Mouse (Mus musculus): ENCODE data around the gene Fgb. TPM values are rescaled to one million over a fixed set of nuclear protein-coding genes. Genes with fewer than 3 reads are reported as not detected.
A peak's percentile ranks its signal among the peaks of the same experiment; 100 is the strongest.

The Fgb gene
- polyA plus RNA-seq, 1 experiment from 2014 or later = 7.0 TPM

- no peaks in the 10 kb centered on the region for H3K36me3 ChIP-seq
- H3K27me3 ChIP-seq (replicated peaks) = no peaks in the 10 kb centered on the region
- no peaks in the 10 kb centered on the region for H3K4me1 ChIP-seq (replicated peaks)
- no peak overlapping the region for H3K4me2 ChIP-seq (replicated peaks)
- 3% methylated on average over 2 of the region's 2 CpGs for WGBS
- H3K9ac ChIP-seq = no peak overlapping the region
- no peak overlapping the region for H3K4me3 ChIP-seq (replicated peaks)
- H3K9me3 ChIP-seq = no peaks in the 10 kb centered on the region
- H3K27ac ChIP-seq = no peak overlapping the region
- peak; percentile 7; the same call in 1 of the 2 replicates for ATAC-seq
Measured at GRCm38 (mm10) chr3:83002191-83002590, 47.5 kb downstream of the Fgb start.

- Histone ChIP-seq H3K27me3 (replicated peaks) (no peaks in the 10 kb centered on the region), H3K27ac (no peak overlapping the region), H3K9ac (no peak overlapping the region), H3K4me2 (replicated peaks) (no peak overlapping the region), H3K9me3 (no peaks in the 10 kb centered on the region), H3K36me3 (no peaks in the 10 kb centered on the region), H3K4me1 (replicated peaks) (peaks cover 5% of the 10 kb centered on the region), H3K4me3 (replicated peaks) (no peak overlapping the region)
- 72% methylated on average over 9 of the region's 9 CpGs for WGBS
- ATAC-seq = peak; percentile 58
Measured at GRCm38 (mm10) chr3:82999995-83000394, 49.7 kb downstream of the Fgb start.

- H3K4me2 ChIP-seq (replicated peaks) = no peak overlapping the region
- H3K4me3 ChIP-seq (replicated peaks) = no peak overlapping the region
- WGBS = 36% methylated on average over 8 of the region's 8 CpGs
- H3K27ac ChIP-seq = no peak overlapping the region
- H3K27me3 ChIP-seq (replicated peaks) = no peaks in the 10 kb centered on the region
- H3K4me1 ChIP-seq (replicated peaks) = peaks cover 5% of the 10 kb centered on the region
- no peak overlapping the region for H3K9ac ChIP-seq
- peak; percentile 74 for ATAC-seq
- H3K36me3 ChIP-seq = no peaks in the 10 kb centered on the region
- no peaks in the 10 kb centered on the region for H3K9me3 ChIP-seq
Measured at GRCm38 (mm10) chr3:82998772-82999463, 50.7 kb downstream of the Fgb start.

- Histone ChIP-seq H3K4me1 (replicated peaks) (peaks cover 5% of the 10 kb centered on the region), H3K9ac (no peak overlapping the region), H3K4me3 (replicated peaks) (no peak overlapping the region), H3K36me3 (no peaks in the 10 kb centered on the region), H3K4me2 (replicated peaks) (no peak overlapping the region), H3K27me3 (replicated peaks) (no peaks in the 10 kb centered on the region), H3K9me3 (no peaks in the 10 kb centered on the region), H3K27ac (no peak overlapping the region)
- no peak for ATAC-seq
- 75% methylated on average over 3 of the region's 3 CpGs for WGBS
Measured at GRCm38 (mm10) chr3:82996656-82997055, 53.0 kb downstream of the Fgb start.

GRCm38 (mm10) chr3:82995368-82995767 lies 54.3 kb downstream of the Fgb start:
- H3K9me3 ChIP-seq = no peaks in the 10 kb centered on the region
- no peaks in the 10 kb centered on the region for H3K36me3 ChIP-seq
- peaks cover 5% of the 10 kb centered on the region for H3K4me1 ChIP-seq (replicated peaks)
- ATAC-seq = peak; percentile 85
- no peak overlapping the region for H3K27ac ChIP-seq
- 2% methylated on average over 24 of the region's 24 CpGs for WGBS
- H3K9ac ChIP-seq = no peak overlapping the region
- H3K4me2 ChIP-seq (replicated peaks) = peak overlapping the region; percentile 61
- peak overlapping the region; percentile 14 for H3K4me3 ChIP-seq (replicated peaks)
- H3K27me3 ChIP-seq (replicated peaks) = no peaks in the 10 kb centered on the region

GRCm38 (mm10) chr3:82992956-82993355 lies 56.7 kb downstream of the Fgb start:
- Histone ChIP-seq H3K9ac (no peak overlapping the region), H3K9me3 (no peaks in the 10 kb centered on the region), H3K4me3 (replicated peaks) (no peak overlapping the region), H3K36me3 (no peaks in the 10 kb centered on the region), H3K27ac (no peak overlapping the region), H3K4me2 (replicated peaks) (no peak overlapping the region), H3K4me1 (replicated peaks) (peaks cover 5% of the 10 kb centered on the region), H3K27me3 (replicated peaks) (no peaks in the 10 kb centered on the region)
- no peak for ATAC-seq
- 91% methylated on average over 6 of the region's 6 CpGs for WGBS

- H3K9ac ChIP-seq = no peak overlapping the region
- H3K4me1 ChIP-seq (replicated peaks) = peaks cover 5% of the 10 kb centered on the region
- H3K27me3 ChIP-seq (replicated peaks) = no peaks in the 10 kb centered on the region
- H3K4me3 ChIP-seq (replicated peaks) = no peak overlapping the region
- H3K36me3 ChIP-seq = no peaks in the 10 kb centered on the region
- H3K4me2 ChIP-seq (replicated peaks) = no peak overlapping the region
- H3K27ac ChIP-seq = no peak overlapping the region
- no peak for ATAC-seq
- H3K9me3 ChIP-seq = no peaks in the 10 kb centered on the region
- WGBS = 69% methylated on average over 12 of the region's 12 CpGs
Measured at GRCm38 (mm10) chr3:82991963-82992362, 57.7 kb downstream of the Fgb start.

Other genes with a start within 250 kb of the Fgb start
- 5.2 and 5.9 TPM in 2 replicates for gene Rbm46, start 173.4 kb downstream of the Fgb start, polyA plus RNA-seq (2015; fragmentation: Nextera tagmentation; extraction: Ambion mirVana)
- 8.6 and 8.8 TPM in 2 replicates for gene Lrat, start 145.9 kb downstream of the Fgb start, polyA plus RNA-seq (2015; fragmentation: Nextera tagmentation; extraction: Ambion mirVana)
- gene Fgg, start 42.1 kb downstream of the Fgb start, polyA plus RNA-seq (2015; fragmentation: Nextera tagmentation; extraction: Ambion mirVana) = 6.4 and 10.7 TPM in 2 replicates
- gene Fga, start 23.8 kb downstream of the Fgb start, polyA plus RNA-seq (2015; fragmentation: Nextera tagmentation; extraction: Ambion mirVana) = 8.1 and 13.6 TPM in 2 replicates
- gene Plrg1, start 5.7 kb upstream of the Fgb start, polyA plus RNA-seq (2015; fragmentation: Nextera tagmentation; extraction: Ambion mirVana) = 87.4 and 88.3 TPM in 2 replicates
- gene Dchs2, start 78.1 kb upstream of the Fgb start, polyA plus RNA-seq (2015; fragmentation: Nextera tagmentation; extraction: Ambion mirVana) = 0.10 and 0.16 TPM in 2 replicates